Mouse (Mus musculus): ENCODE measurements around the gene Srsf2.

GRCm38 (mm10) chr11:116806136-116807071, 46.5 kb downstream of the Srsf2 start:
- TF ChIP-seq CTCF (IDR thresholded peaks at IDR 0.05; ENCODE audit: extremely low read depth, insufficient read depth, low read length), result no peak
- no peak for TF ChIP-seq POLR2A (IDR thresholded peaks at IDR 0.05; ENCODE audit: extremely low read depth, insufficient read depth, low read length)

Data from cortical plate, adult 2 months (tissue).